Mouse (Mus musculus) C2C12 (cell line): Measurements from ENCODE around the gene Rnf32. TPM values are rescaled to one million over a fixed set of nuclear protein-coding genes. Genes with fewer than 3 reads are reported as not detected.

Source experiments
- H3K27me3 ChIP-seq: one replicate; pipeline ENCODE4 v1.6.1; 2011; ENCODE audit not compliant: control insufficient read depth, insufficient read depth, insufficient read length
- H3K36me3 ChIP-seq: one replicate; pipeline ENCODE4 v1.6.1; 2011; ENCODE audit not compliant: control insufficient read depth, insufficient read depth
- H3K4me3 ChIP-seq: one replicate; pipeline ENCODE4 v1.5.1; 2011; ENCODE audit warnings: mild to moderate bottlenecking, control low read depth; ENCODE audit not compliant: poor library complexity, insufficient read depth, severe bottlenecking
- H3K79me2 ChIP-seq: one replicate; pipeline ENCODE4 v1.6.1; 2011; ENCODE audit not compliant: control insufficient read depth, insufficient read depth
- H3K79me3 ChIP-seq: one replicate; pipeline ENCODE4 v1.6.1; 2011; ENCODE audit warnings: low read depth, control low read depth
- H3ac ChIP-seq: one replicate; pipeline ENCODE3; 2011; ENCODE audit warnings: low read depth; ENCODE audit not compliant: control insufficient read depth, insufficient read length
- CEBPB ChIP-seq: IDR thresholded peaks from one replicate; pipeline ENCODE4 v1.6.1; 2011; ENCODE audit warnings: low read depth, mild to moderate bottlenecking, control low read depth, moderate library complexity
- CTCF ChIP-seq: IDR thresholded peaks from one replicate; pipeline ENCODE4 v1.5.1; 2011; ENCODE audit not compliant: control insufficient read depth, insufficient read depth, insufficient read length
- FOSL1 ChIP-seq: IDR thresholded peaks from one replicate; pipeline ENCODE4 v1.8.0; 2011; ENCODE audit warnings: mild to moderate bottlenecking, low read length; ENCODE audit not compliant: poor library complexity, insufficient read depth, severe bottlenecking
- MAX ChIP-seq: IDR thresholded peaks from one replicate; pipeline ENCODE4 v1.6.1; 2011; ENCODE audit warnings: mild to moderate bottlenecking, control low read depth
- MYOD1 ChIP-seq: IDR thresholded peaks from one replicate; pipeline ENCODE4 v1.6.1; 2011; ENCODE audit warnings: low read depth; ENCODE audit not compliant: control insufficient read depth, insufficient read length
- MYOG ChIP-seq: IDR thresholded peaks from one replicate; pipeline ENCODE4 v1.6.1; 2011; ENCODE audit not compliant: control insufficient read depth, insufficient read length; ENCODE audit errors: extremely low read depth
- USF1 ChIP-seq: IDR thresholded peaks from one replicate; pipeline ENCODE4 v1.6.1; 2011; ENCODE audit warnings: low read depth, mild to moderate bottlenecking, control low read depth, moderate library complexity
- polyA plus RNA-seq: library from polyadenylated mRNA; unstranded; fragments of >200 nt; fragmentation: generic; extraction: Trizol; gene quantifications from one replicate; pipeline ENCODE4 v1.2.1, GENCODE M21; 2012; ENCODE audit warnings: missing spikeins

Rnf32 gene
- polyA plus RNA-seq, 1 experiment, result 0.48 TPM

GRCm38 (mm10) chr5:29186798-29187197, 9.0 kb upstream of the Rnf32 start:
- no peaks in the 10 kb centered on the region for H3K79me3 ChIP-seq
- TF ChIP-seq MYOD1 (no peak), CEBPB (no peak), USF1 (no peak), MAX (no peak), CTCF (no peak)
- no peak overlapping the region for H3ac ChIP-seq
- H3K4me3 ChIP-seq, result no peak overlapping the region
- no peaks in the 10 kb centered on the region for H3K36me3 ChIP-seq
- no peaks in the 10 kb centered on the region for H3K27me3 ChIP-seq
- no peaks in the 10 kb centered on the region for H3K79me2 ChIP-seq

GRCm38 (mm10) chr5:29195231-29195569, 592 bp upstream of the Rnf32 start:
- peak overlapping the region; percentile 31 for H3ac ChIP-seq
- TF ChIP-seq MYOG (no peak), MYOD1 (no peak), USF1 (no peak), CEBPB (no peak), MAX (no peak), CTCF (no peak), FOSL1 (no peak)
- H3K27me3 ChIP-seq, result no peaks in the 10 kb centered on the region
- H3K36me3 ChIP-seq, result no peaks in the 10 kb centered on the region
- no peaks in the 10 kb centered on the region for H3K79me2 ChIP-seq
- peak overlapping the region; percentile 28 for H3K4me3 ChIP-seq
- no peaks in the 10 kb centered on the region for H3K79me3 ChIP-seq

DNA sequence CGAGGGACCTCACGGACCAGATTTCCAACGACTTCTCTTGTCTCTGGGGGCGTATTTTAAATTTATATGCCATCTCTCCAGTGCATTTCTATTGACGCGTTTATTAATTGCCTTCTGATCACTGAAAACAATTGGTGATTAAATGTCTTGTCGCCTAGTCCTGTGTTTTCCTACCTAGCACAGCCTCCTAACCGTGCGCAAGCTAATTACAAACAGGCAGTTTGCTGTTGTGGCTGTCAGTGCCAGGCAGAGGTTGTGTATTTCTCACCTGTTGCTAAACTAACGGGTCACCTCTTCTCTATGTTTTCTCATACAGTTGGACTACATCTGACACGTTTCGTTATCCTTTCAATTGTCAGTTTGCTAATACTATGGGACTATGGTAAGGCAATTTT, 469 bp downstream of the Rnf32 start:
- H3K79me2 ChIP-seq, result no peaks in the 10 kb centered on the region
- peak overlapping the region; percentile 28 for H3K4me3 ChIP-seq
- no peaks in the 10 kb centered on the region for H3K27me3 ChIP-seq
- TF ChIP-seq CTCF, result no peak
- TF ChIP-seq MAX, result no peak
- no peak for TF ChIP-seq MYOD1
- no peak for TF ChIP-seq USF1
- no peak for TF ChIP-seq CEBPB
- no peak for TF ChIP-seq MYOG
- no peak for TF ChIP-seq FOSL1
- H3K36me3 ChIP-seq, result no peaks in the 10 kb centered on the region
- H3ac ChIP-seq, result no peak overlapping the region
- no peaks in the 10 kb centered on the region for H3K79me3 ChIP-seq

GRCm38 (mm10) chr5:29197187-29197586, 1.4 kb downstream of the Rnf32 start:
- TF ChIP-seq MYOD1 (no peak), CEBPB (no peak), USF1 (no peak), MAX (no peak), MYOG (no peak), CTCF (no peak), FOSL1 (no peak)
- no peaks in the 10 kb centered on the region for H3K79me2 ChIP-seq
- no peak overlapping the region for H3ac ChIP-seq
- H3K4me3 ChIP-seq, result no peak overlapping the region
- no peaks in the 10 kb centered on the region for H3K36me3 ChIP-seq
- H3K27me3 ChIP-seq, result no peaks in the 10 kb centered on the region
- no peaks in the 10 kb centered on the region for H3K79me3 ChIP-seq

GRCm38 (mm10) chr5:29198960-29199488, 3.2 kb downstream of the Rnf32 start:
- no peak overlapping the region for H3K4me3 ChIP-seq
- H3K27me3 ChIP-seq, result no peaks in the 10 kb centered on the region
- no peaks in the 10 kb centered on the region for H3K79me3 ChIP-seq
- H3K79me2 ChIP-seq, result no peaks in the 10 kb centered on the region
- TF ChIP-seq MYOD1, result no peak
- TF ChIP-seq USF1, result no peak
- no peak for TF ChIP-seq MAX
- no peak for TF ChIP-seq MYOG
- TF ChIP-seq FOSL1, result no peak
- TF ChIP-seq CEBPB, result no peak
- no peak for TF ChIP-seq CTCF
- H3K36me3 ChIP-seq, result no peaks in the 10 kb centered on the region
- no peak overlapping the region for H3ac ChIP-seq

GRCm38 (mm10) chr5:29199868-29200267, 4.1 kb downstream of the Rnf32 start:
- no peaks in the 10 kb centered on the region for H3K36me3 ChIP-seq
- no peaks in the 10 kb centered on the region for H3K79me2 ChIP-seq
- no peaks in the 10 kb centered on the region for H3K79me3 ChIP-seq
- H3ac ChIP-seq, result no peak overlapping the region
- H3K27me3 ChIP-seq, result no peaks in the 10 kb centered on the region
- H3K4me3 ChIP-seq, result no peak overlapping the region
- no peak for TF ChIP-seq CEBPB
- TF ChIP-seq USF1, result no peak
- TF ChIP-seq MAX, result no peak
- TF ChIP-seq MYOD1, result no peak
- no peak for TF ChIP-seq FOSL1
- no peak for TF ChIP-seq CTCF
